Mouse (Mus musculus): ENCODE data around the gene Rnase12. TPM values are rescaled to one million over a fixed set of nuclear protein-coding genes. Genes with fewer than 3 reads are reported as not detected.

The Rnase12 gene
- total and polyA plus RNA-seq, 2 experiments: not detected

GRCm38 (mm10) chr14:51047846-51048245 is 9.6 kb downstream of the Rnase12 start:
- no peaks in the 10 kb centered on the region for H3K79me2 ChIP-seq (ENCODE audit: control insufficient read depth, insufficient read depth, low read length)
- H3K9ac ChIP-seq (ENCODE audit: low read depth, low read length): no peak overlapping the region
- no peaks in the 10 kb centered on the region for H3K36me3 ChIP-seq (ENCODE audit: control insufficient read depth, insufficient read depth, low read length)
- H3K4me1 ChIP-seq (ENCODE audit: control insufficient read depth, insufficient read depth, low read length): no peaks in the 10 kb centered on the region
- no peak for DNase-seq (ENCODE audit: extremely low read depth, low read depth, low spot score)
- H3K4me3 ChIP-seq (ENCODE audit: insufficient read depth, low read depth, low read length): no peak overlapping the region
- H3K27me3 ChIP-seq (ENCODE audit: control insufficient read depth, insufficient read depth, low read length): no peaks in the 10 kb centered on the region
- WGBS: 46% methylated on average over 5 of the region's 5 CpGs
- no peak for TF ChIP-seq POLR2A (IDR thresholded peaks at IDR 0.05; ENCODE audit: extremely low read depth, insufficient read depth, low read length)
- no peak for TF ChIP-seq CTCF (IDR thresholded peaks at IDR 0.05; ENCODE audit: low read depth, low read length)
- no peak overlapping the region for H3K27ac ChIP-seq (replicated peaks; ENCODE audit: insufficient read depth, low read depth, low read length)

GRCm38 (mm10) chr14:51041769-51042168 is 15.7 kb downstream of the Rnase12 start, which contains the start of gene Rnase9:
Rnase9 (minus strand) TSS chr14:51041869.
- DNase-seq (ENCODE audit: extremely low read depth, low read depth, low spot score): no peak
- WGBS: 84% methylated on average over 6 of the region's 6 CpGs

DNA sequence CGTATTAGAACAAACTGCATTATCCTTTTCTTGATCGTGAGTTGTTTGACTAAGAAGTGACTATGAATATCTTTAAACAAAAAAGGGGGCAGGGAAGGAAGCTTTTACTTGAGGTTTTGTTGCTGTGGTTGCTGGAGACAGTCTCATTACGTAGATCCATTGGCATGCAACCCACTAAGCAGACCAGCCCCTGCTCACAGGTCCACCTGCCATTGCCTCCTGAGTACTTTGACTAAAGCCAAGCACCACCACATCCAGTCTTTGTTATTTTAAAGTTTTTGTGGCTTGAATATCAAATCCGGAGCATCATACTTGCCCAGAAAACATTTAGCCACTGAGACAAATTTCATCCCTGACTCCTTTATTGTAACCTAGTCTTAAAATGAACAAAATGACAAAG is 21.2 kb downstream of the Rnase12 start:
- Histone ChIP-seq H3K79me2 (ENCODE audit: control insufficient read depth, insufficient read depth, low read length) (no peaks in the 10 kb centered on the region), H3K9ac (ENCODE audit: low read depth, low read length) (no peak overlapping the region), H3K27me3 (ENCODE audit: control insufficient read depth, insufficient read depth, low read length) (no peaks in the 10 kb centered on the region), H3K27ac (replicated peaks; ENCODE audit: insufficient read depth, low read depth, low read length) (no peak overlapping the region), H3K36me3 (ENCODE audit: control insufficient read depth, insufficient read depth, low read length) (no peaks in the 10 kb centered on the region), H3K4me1 (ENCODE audit: control insufficient read depth, insufficient read depth, low read length) (no peaks in the 10 kb centered on the region), H3K4me3 (ENCODE audit: insufficient read depth, low read depth, low read length) (no peak overlapping the region)
- TF ChIP-seq CTCF (IDR thresholded peaks at IDR 0.05; ENCODE audit: low read depth, low read length) (no peak), POLR2A (IDR thresholded peaks at IDR 0.05; ENCODE audit: extremely low read depth, insufficient read depth, low read length) (no peak)
- no peak for DNase-seq (ENCODE audit: extremely low read depth, low read depth, low spot score)
- WGBS: 89% methylated on average over 4 of the region's 4 CpGs

More at GRCm38 (mm10) chr14:51041769-51042168, 15.7 kb downstream of the Rnase12 start, which contains the start of gene Rnase9:
- H3K36me3 ChIP-seq (ENCODE audit: control insufficient read depth, insufficient read depth, low read length): no peaks in the 10 kb centered on the region
- no peak within 1 kb of the TSS for H3K27ac ChIP-seq (replicated peaks; ENCODE audit: insufficient read depth, low read depth, low read length)
- no peak within 1 kb of the TSS for H3K9ac ChIP-seq (ENCODE audit: low read depth, low read length)
- no peaks in the 10 kb centered on the region for H3K4me1 ChIP-seq (ENCODE audit: control insufficient read depth, insufficient read depth, low read length)
- TF ChIP-seq CTCF (IDR thresholded peaks at IDR 0.05; ENCODE audit: low read depth, low read length) (no peak), POLR2A (IDR thresholded peaks at IDR 0.05; ENCODE audit: extremely low read depth, insufficient read depth, low read length) (no peak)
- H3K4me3 ChIP-seq (ENCODE audit: insufficient read depth, low read depth, low read length): no peak within 1 kb of the TSS
- H3K79me2 ChIP-seq (ENCODE audit: control insufficient read depth, insufficient read depth, low read length): no peaks in the 10 kb centered on the region
- no peaks in the 10 kb centered on the region for H3K27me3 ChIP-seq (ENCODE audit: control insufficient read depth, insufficient read depth, low read length)

DNA sequence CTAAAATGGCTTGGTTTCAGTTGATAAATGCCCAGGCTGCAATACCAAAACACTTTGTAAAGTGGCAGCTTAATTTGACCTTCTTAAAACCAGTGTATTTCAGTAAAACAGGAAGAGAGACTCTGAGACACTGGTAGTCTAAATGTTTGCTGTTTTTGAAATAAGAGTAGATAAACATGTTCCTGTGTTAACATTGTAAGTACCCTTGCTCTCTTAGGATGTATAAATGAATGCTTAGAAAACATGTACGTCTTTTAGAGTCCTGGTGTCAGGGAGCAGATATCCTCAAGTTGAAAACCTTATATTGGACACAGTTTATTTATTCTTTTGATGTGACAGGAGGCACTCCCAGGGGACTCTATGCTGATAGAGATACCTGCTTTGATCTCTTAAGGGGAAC is 22.3 kb downstream of the Rnase12 start:
- H3K36me3 ChIP-seq (ENCODE audit: control insufficient read depth, insufficient read depth, low read length): no peaks in the 10 kb centered on the region
- H3K4me3 ChIP-seq (ENCODE audit: insufficient read depth, low read depth, low read length): no peak overlapping the region
- no peaks in the 10 kb centered on the region for H3K79me2 ChIP-seq (ENCODE audit: control insufficient read depth, insufficient read depth, low read length)
- no peak overlapping the region for H3K9ac ChIP-seq (ENCODE audit: low read depth, low read length)
- no peaks in the 10 kb centered on the region for H3K4me1 ChIP-seq (ENCODE audit: control insufficient read depth, insufficient read depth, low read length)
- TF ChIP-seq CTCF (IDR thresholded peaks at IDR 0.05; ENCODE audit: low read depth, low read length) (no peak), POLR2A (IDR thresholded peaks at IDR 0.05; ENCODE audit: extremely low read depth, insufficient read depth, low read length) (no peak)
- 65% methylated on average over 1 of the region's 1 CpGs for WGBS
- no peak overlapping the region for H3K27ac ChIP-seq (replicated peaks; ENCODE audit: insufficient read depth, low read depth, low read length)
- DNase-seq (ENCODE audit: extremely low read depth, low read depth, low spot score): no peak
- no peaks in the 10 kb centered on the region for H3K27me3 ChIP-seq (ENCODE audit: control insufficient read depth, insufficient read depth, low read length)

DNA sequence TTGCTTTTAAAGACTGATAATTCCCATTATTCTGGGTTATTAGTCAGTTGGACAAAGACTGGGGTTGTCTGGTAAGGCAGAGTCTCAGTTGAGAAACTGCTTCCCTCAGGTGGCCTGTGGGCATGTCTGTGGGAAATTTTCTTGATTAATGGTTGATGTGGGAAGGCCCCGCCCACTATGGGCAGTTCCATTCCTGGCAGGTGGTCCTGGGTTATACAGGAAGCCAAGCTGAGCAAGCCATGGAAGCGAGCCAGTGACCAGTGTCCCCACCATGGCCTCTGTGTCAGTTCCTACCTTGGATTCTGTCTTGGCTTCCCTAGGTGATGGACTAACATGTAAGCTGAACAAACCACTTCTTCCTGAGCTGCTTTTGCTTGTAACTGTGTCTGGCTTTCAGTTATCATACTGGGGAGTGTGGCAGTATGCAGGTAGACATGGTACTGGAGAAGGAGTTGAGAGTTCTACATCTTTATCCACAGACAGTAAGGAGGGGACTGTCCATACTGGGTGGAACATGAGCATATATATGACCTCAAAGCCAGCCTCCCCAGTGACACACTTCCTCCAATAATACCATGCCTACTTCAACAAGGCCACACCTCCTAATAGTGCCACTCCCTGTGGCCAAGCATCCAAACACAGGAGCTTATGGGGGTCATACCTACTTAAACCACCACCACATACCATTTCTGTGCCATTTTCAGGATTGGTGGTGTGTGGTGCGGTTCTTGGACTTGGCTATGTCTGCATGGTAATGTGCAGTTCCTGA is 29.9 kb downstream of the Rnase12 start:
- H3K27me3 ChIP-seq (ENCODE audit: control insufficient read depth, insufficient read depth, low read length): no peaks in the 10 kb centered on the region
- DNase-seq (ENCODE audit: extremely low read depth, low read depth, low spot score): no peak
- H3K79me2 ChIP-seq (ENCODE audit: control insufficient read depth, insufficient read depth, low read length): no peaks in the 10 kb centered on the region
- no peaks in the 10 kb centered on the region for H3K36me3 ChIP-seq (ENCODE audit: control insufficient read depth, insufficient read depth, low read length)
- H3K4me1 ChIP-seq (ENCODE audit: control insufficient read depth, insufficient read depth, low read length): no peaks in the 10 kb centered on the region
- TF ChIP-seq POLR2A (IDR thresholded peaks at IDR 0.05; ENCODE audit: extremely low read depth, insufficient read depth, low read length) (no peak), CTCF (IDR thresholded peaks at IDR 0.05; ENCODE audit: low read depth, low read length) (no peak)
- 76% methylated on average over 3 of the region's 3 CpGs for WGBS
- H3K9ac ChIP-seq (ENCODE audit: low read depth, low read length): no peak overlapping the region
- no peak overlapping the region for H3K27ac ChIP-seq (replicated peaks; ENCODE audit: insufficient read depth, low read depth, low read length)
- no peak overlapping the region for H3K4me3 ChIP-seq (ENCODE audit: insufficient read depth, low read depth, low read length)
